Mouse (Mus musculus) liver, embryonic 14.5 days (tissue): ENCODE results near the gene Zc3h4. TPM values are rescaled to one million over a fixed set of nuclear protein-coding genes. Genes with fewer than 3 reads are reported as not detected.

ENCODE experiments used
- ATAC-seq: fragments of 200-750 bp; cut with Nextera tagmentation; 2 replicates; pipeline ENCODE4 v1.8.0; 2017; ENCODE audit warnings: moderate number of reproducible peaks, mild to moderate bottlenecking, moderate library complexity; ENCODE audit not compliant: insufficient read depth
- DNase-seq, 3 experiments: peaks; one replicate each; pipeline ENCODE4 v3.0.0-alpha.2; 2012 to 2013; ENCODE audit warnings: low read depth in 3 of 3, low spot score in 3 of 3
- H3K27ac ChIP-seq: fragments of 300-500 bp; sonication (generic); 2 replicates; pipeline ENCODE4 v1.5.1; 2014; ENCODE audit warnings: moderate library complexity, mild to moderate bottlenecking, control low read depth, inconsistent platforms
- H3K27me3 ChIP-seq: fragments of 300-500 bp; sonication (generic); 2 replicates; pipeline ENCODE4 v1.6.1; 2014; ENCODE audit warnings: mild to moderate bottlenecking, low read length, moderate library complexity; ENCODE audit not compliant: control insufficient read depth, insufficient read depth
- H3K36me3 ChIP-seq: fragments of 300-500 bp; sonication (generic); replicated peaks from 2 replicates; pipeline ENCODE4 v1.6.1; 2014; ENCODE audit warnings: low read depth; ENCODE audit not compliant: control insufficient read depth, insufficient read depth
- H3K4me1 ChIP-seq, 2 experiments: fragments of 200-500 bp in 1 of 2; fragments of 300-500 bp in 1 of 2; sonication (generic) in 1 of 2; replicated peaks; 2 replicates each; pipeline ENCODE4 v1.6.1; 2012 to 2014; ENCODE audit warnings: antibody characterized with exemption in 1 of 2, inconsistent platforms in 1 of 2, low read length in 1 of 2; ENCODE audit not compliant: control insufficient read depth in 2 of 2, insufficient read depth in 2 of 2
- H3K4me2 ChIP-seq: fragments of 300-500 bp; sonication (generic); 2 replicates; pipeline ENCODE4 v1.6.1; 2014; ENCODE audit warnings: low read depth, mild to moderate bottlenecking, control low read depth, moderate library complexity
- H3K4me3 ChIP-seq, 2 experiments: fragments of 200-500 bp in 1 of 2; fragments of 300-500 bp in 1 of 2; sonication (generic) in 1 of 2; 2 replicates each; pipeline ENCODE4 v1.5.1; 2012 to 2014; ENCODE audit warnings: low read depth in 2 of 2, low read length in 2 of 2, mild to moderate bottlenecking in 2 of 2, control low read depth in 1 of 2, inconsistent platforms in 1 of 2, moderate library complexity in 1 of 2; ENCODE audit not compliant: insufficient read depth in 1 of 2
- H3K9ac ChIP-seq: fragments of 300-500 bp; sonication (generic); replicated peaks from 2 replicates; pipeline ENCODE4 v1.6.1; 2014; ENCODE audit warnings: mild to moderate bottlenecking, control low read depth, moderate library complexity
- H3K9me3 ChIP-seq: fragments of 300-500 bp; sonication (generic); 2 replicates; pipeline ENCODE4 v1.6.1; 2016; ENCODE audit warnings: low read length, mixed read lengths; ENCODE audit not compliant: control insufficient read depth
- CTCF ChIP-seq: IDR thresholded peaks from 2 replicates; pipeline ENCODE4 v1.5.1; 2016; ENCODE audit warnings: antibody characterized with exemption, low read depth, control low read depth
- EP300 ChIP-seq: IDR thresholded peaks from 2 replicates; pipeline ENCODE4 v1.6.1; 2016; ENCODE audit warnings: antibody characterized with exemption, low read depth
- WGBS: fragments of 180-500 bp; shearing (Covaris S2); extraction: QIAGEN DNeasy Blood & Tissue Kit; methylation state at CpG from one replicate; pipeline ENCODE4 v1.1.7; 2014; ENCODE audit not compliant: insufficient replicate concordance; 5-methylcytosine and 5-hydroxymethylcytosine counted together
- polyA plus RNA-seq, 2 experiments: library from polyadenylated mRNA; depleted of rRNA in 1 of 2; stranded (reverse) in 1 of 2; unstranded in 1 of 2; fragments of >200 nt; fragmentation: Nextera tagmentation in 1 of 2; extraction: Ambion mirVana in 1 of 2; gene quantifications; 2 replicates each; pipeline versions ENCODE4 v1.2.1 to v1.2.3; 2012 to 2014

Zc3h4 gene
- polyA plus RNA-seq, 2 experiments, result 6.0 to 15.2 TPM

GRCm38 (mm10) chr7:16412220-16412896 is 11.6 kb downstream of the Zc3h4 start:
- peaks cover 35% of the 10 kb centered on the region for H3K36me3 ChIP-seq
- no peaks in the 10 kb centered on the region for H3K9me3 ChIP-seq
- H3K4me1 ChIP-seq, result peaks cover 28 to 32% of the 10 kb centered on the region in 2 experiments
- H3K4me2 ChIP-seq, result peak overlapping the region; percentile 32; the same call in 1 of the 2 replicates
- peak overlapping the region; percentile 48 for H3K9ac ChIP-seq
- H3K4me3 ChIP-seq, result no peak overlapping the region
- WGBS, result 56% methylated on average over 8 of the region's 8 CpGs
- TF ChIP-seq EP300 (no peak), CTCF (no peak)
- H3K27me3 ChIP-seq, result no peaks in the 10 kb centered on the region
- no peak for DNase-seq
- ATAC-seq, result peak; percentile 83
- H3K27ac ChIP-seq, result peak overlapping the region; percentile 87

- H3K36me3 ChIP-seq, result peaks cover 41% of the 10 kb centered on the region
- H3K9ac ChIP-seq, result peak overlapping the region; percentile 48
- whole genome bisulfite sequencing, result 90% methylated on average over 2 of the region's 2 CpGs
- H3K4me2 ChIP-seq, result no peak overlapping the region
- peaks cover 22 to 27% of the 10 kb centered on the region in 2 experiments for H3K4me1 ChIP-seq
- no peak for TF ChIP-seq EP300
- no peak for TF ChIP-seq CTCF
- no peaks in the 10 kb centered on the region for H3K9me3 ChIP-seq
- no peak for DNase-seq
- ATAC-seq, result no peak; the same call in 1 of the 2 replicates
- H3K27ac ChIP-seq, result peak overlapping the region; percentile 87
- H3K27me3 ChIP-seq, result no peaks in the 10 kb centered on the region
- no peak overlapping the region for H3K4me3 ChIP-seq
These were observed 12.2 kb downstream of the Zc3h4 start for GRCm38 (mm10) chr7:16412930-16413329.

- ATAC-seq, result no peak
- peaks cover 61% of the 10 kb centered on the region for H3K36me3 ChIP-seq
These were observed 14.7 kb downstream of the Zc3h4 start for GRCm38 (mm10) chr7:16415426-16415825.

GRCm38 (mm10) chr7:16417141-16417771 is 16.5 kb downstream of the Zc3h4 start:
- peaks cover 70% of the 10 kb centered on the region for H3K36me3 ChIP-seq
- no peak for ATAC-seq
- H3K4me2 ChIP-seq, result no peak overlapping the region
- no peaks in the 10 kb centered on the region for H3K27me3 ChIP-seq
- H3K4me1 ChIP-seq, result peaks cover 9 to 14% of the 10 kb centered on the region in 2 experiments
- WGBS, result 89% methylated on average over 10 of the region's 10 CpGs
- no peak overlapping the region for H3K27ac ChIP-seq
- H3K4me3 ChIP-seq, result no peak overlapping the region
- TF ChIP-seq CTCF, result no peak
- TF ChIP-seq EP300, result no peak
- no peak for DNase-seq
- H3K9me3 ChIP-seq, result no peaks in the 10 kb centered on the region
- H3K9ac ChIP-seq, result no peak overlapping the region

More at GRCm38 (mm10) chr7:16415426-16415825, 14.7 kb downstream of the Zc3h4 start:
- Histone ChIP-seq H3K4me3 (no peak overlapping the region), H3K9ac (peak overlapping the region; percentile 34; the same call in 1 of the 2 replicates), H3K4me1 (peaks cover 19 to 25% of the 10 kb centered on the region in 2 experiments), H3K27ac (no peak overlapping the region), H3K9me3 (no peaks in the 10 kb centered on the region), H3K4me2 (no peak overlapping the region), H3K27me3 (no peaks in the 10 kb centered on the region)
- no peak for DNase-seq
- 83% methylated on average over 3 of the region's 3 CpGs for WGBS
- no peak for TF ChIP-seq EP300
- TF ChIP-seq CTCF, result no peak

- H3K4me3 ChIP-seq, result no peak overlapping the region
- no peak overlapping the region for H3K4me2 ChIP-seq
- no peak overlapping the region for H3K27ac ChIP-seq
- no peak for DNase-seq
- TF ChIP-seq EP300, result no peak
- no peak for TF ChIP-seq CTCF
- no peak overlapping the region for H3K9ac ChIP-seq
- no peak for ATAC-seq
- H3K4me1 ChIP-seq, result peaks cover 0 to 4% of the 10 kb centered on the region in 2 experiments; a peak in 3 of 4 replicates
- peaks cover 83% of the 10 kb centered on the region for H3K36me3 ChIP-seq
- WGBS, result 86% methylated on average over 5 of the region's 5 CpGs
- H3K27me3 ChIP-seq, result no peaks in the 10 kb centered on the region
- H3K9me3 ChIP-seq, result no peaks in the 10 kb centered on the region
These were observed 18.0 kb downstream of the Zc3h4 start for GRCm38 (mm10) chr7:16418713-16419112.
